Mouse (Mus musculus): ENCODE results near the gene Gpr137. TPM values are rescaled to one million over a fixed set of nuclear protein-coding genes. Genes with fewer than 3 reads are reported as not detected.
A peak's percentile ranks its signal among the peaks of the same experiment; 100 is the strongest.
"Not testable (repeated sequence)": the region's sequence is repeated elsewhere in the genome, so short reads cannot be mapped to it uniquely, and the experiment has no call there.

Gpr137 gene
- polyA plus RNA-seq (2015; fragmentation: Nextera tagmentation; extraction: Ambion mirVana) = 20.4 and 25.5 TPM in 2 replicates

DNA sequence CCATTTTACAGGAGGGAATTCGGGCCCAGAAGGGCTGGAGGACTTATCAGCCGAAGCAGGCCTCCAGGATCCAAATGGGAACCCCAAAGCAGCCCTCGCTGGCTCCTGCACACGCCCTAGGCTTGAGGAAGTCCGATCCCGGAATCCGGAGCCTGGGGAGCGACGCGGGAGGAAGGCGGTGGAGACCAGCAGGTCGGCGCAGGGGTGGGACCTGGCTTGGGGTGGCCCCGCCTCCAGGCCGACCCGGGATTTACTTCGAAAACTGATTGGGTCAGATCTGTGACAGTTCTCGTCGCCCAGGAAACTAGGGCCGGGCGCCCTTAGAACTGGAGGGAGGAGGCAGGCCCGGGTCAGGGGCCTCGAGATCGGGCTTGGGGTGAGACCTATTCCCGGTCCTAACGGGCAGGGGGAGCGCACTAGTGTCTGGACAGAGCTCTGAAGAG is at the start of gene Gpr137:
Gene Gpr137 (minus strand): TSS at position 232 of the 443 bp plus-strand sequence.
- Histone ChIP-seq H3K27me3 (replicated peaks) (no peaks in the 10 kb centered on the region), H3K9ac (peak within 1 kb of the TSS; percentile 90), H3K27ac (peak within 1 kb of the TSS; percentile 96), H3K36me3 (no peaks in the 10 kb centered on the region), H3K4me1 (replicated peaks) (peaks cover 26% of the 10 kb centered on the region), H3K4me3 (replicated peaks) (peak within 1 kb of the TSS; percentile 78), H3K9me3 (no peaks in the 10 kb centered on the region), H3K4me2 (replicated peaks) (peak within 1 kb of the TSS; percentile 95)
- 0% methylated on average over 27 of the region's 27 CpGs for WGBS
- ATAC-seq = peak; percentile 93

- WGBS = 92% methylated on average over 6 of the region's 6 CpGs
- not testable (repeated sequence) for H3K27ac ChIP-seq; H3K4me3 ChIP-seq (replicated peaks); H3K4me2 ChIP-seq (replicated peaks); H3K9ac ChIP-seq; H3K36me3 ChIP-seq; ATAC-seq; H3K9me3 ChIP-seq; H3K27me3 ChIP-seq (replicated peaks)
- H3K4me1 ChIP-seq (replicated peaks) = peaks cover 34% of the 10 kb centered on the region
Observed at GRCm38 (mm10) chr19:6991166-6991565, 48.9 kb upstream of the Gpr137 start.

DNA sequence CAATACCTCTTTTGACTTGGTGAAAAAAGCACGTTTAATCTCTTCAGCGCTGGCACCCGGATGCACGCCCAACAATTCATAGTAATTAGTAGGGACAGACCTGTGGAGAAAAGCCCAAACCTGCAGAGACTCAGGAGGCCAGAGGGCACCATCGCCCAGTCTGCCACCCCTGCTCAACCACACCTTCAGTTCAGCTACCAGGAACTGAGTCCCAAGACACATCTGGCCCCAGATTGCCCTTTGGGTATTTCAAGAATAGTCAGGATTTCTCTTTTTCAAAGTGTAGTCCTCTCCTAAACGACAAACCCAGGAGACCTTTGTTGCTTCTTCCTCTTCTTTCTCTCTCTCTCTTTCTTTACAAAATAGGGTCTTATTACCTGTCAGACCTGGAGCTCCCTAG is 48.4 kb upstream of the Gpr137 start:
- H3K9ac ChIP-seq = no peak overlapping the region
- 91% methylated on average over 6 of the region's 6 CpGs for WGBS
- no peak overlapping the region for H3K4me2 ChIP-seq (replicated peaks)
- no peaks in the 10 kb centered on the region for H3K36me3 ChIP-seq
- no peaks in the 10 kb centered on the region for H3K27me3 ChIP-seq (replicated peaks)
- no peak overlapping the region for H3K4me3 ChIP-seq (replicated peaks)
- no peak overlapping the region for H3K27ac ChIP-seq
- ATAC-seq = no peak
- H3K4me1 ChIP-seq (replicated peaks) = peaks cover 39% of the 10 kb centered on the region
- no peaks in the 10 kb centered on the region for H3K9me3 ChIP-seq

- no peaks in the 10 kb centered on the region for H3K9me3 ChIP-seq
- no peaks in the 10 kb centered on the region for H3K27me3 ChIP-seq (replicated peaks)
- H3K4me1 ChIP-seq (replicated peaks) = peaks cover 32% of the 10 kb centered on the region
- no peak overlapping the region for H3K9ac ChIP-seq
- H3K4me2 ChIP-seq (replicated peaks) = 0 out of 2 replicates have a peak overlapping the region, but pooled peaks have one; percentile 9
- H3K4me3 ChIP-seq (replicated peaks) = no peak overlapping the region
- 86% methylated on average over 8 of the region's 8 CpGs for WGBS
- no peak for ATAC-seq
- no peak overlapping the region for H3K27ac ChIP-seq
- peaks cover 9% of the 10 kb centered on the region for H3K36me3 ChIP-seq
Observed at GRCm38 (mm10) chr19:6989251-6989650, 47.0 kb upstream of the Gpr137 start.

- no peak; the same call in 1 of the 2 replicates for ATAC-seq
- H3K4me2 ChIP-seq (replicated peaks) = peak overlapping the region; percentile 87
- H3K27ac ChIP-seq = peak overlapping the region; percentile 92
- peak overlapping the region; percentile 94 for H3K4me3 ChIP-seq (replicated peaks)
- peak overlapping the region; percentile 91 for H3K9ac ChIP-seq
- no peaks in the 10 kb centered on the region for H3K9me3 ChIP-seq
- peaks cover 9% of the 10 kb centered on the region for H3K36me3 ChIP-seq
- no peaks in the 10 kb centered on the region for H3K27me3 ChIP-seq (replicated peaks)
- peaks cover 25% of the 10 kb centered on the region for H3K4me1 ChIP-seq (replicated peaks)
- 5% methylated on average over 8 of the region's 8 CpGs for WGBS
Observed at GRCm38 (mm10) chr19:6987904-6988285, 45.6 kb upstream of the Gpr137 start.

GRCm38 (mm10) chr19:6987061-6987903 is 45.0 kb upstream of the Gpr137 start, which contains the start of gene Vegfb:
Gene Vegfb (minus strand): TSS chr19:6987651.
- Histone ChIP-seq H3K9ac (peak within 1 kb of the TSS; percentile 91), H3K9me3 (no peaks in the 10 kb centered on the region), H3K4me2 (replicated peaks) (peak within 1 kb of the TSS; percentile 87), H3K27ac (peak within 1 kb of the TSS; percentile 92), H3K36me3 (peaks cover 14% of the 10 kb centered on the region), H3K4me3 (replicated peaks) (peak within 1 kb of the TSS; percentile 94), H3K4me1 (replicated peaks) (peaks cover 23% of the 10 kb centered on the region), H3K27me3 (replicated peaks) (no peaks in the 10 kb centered on the region)
- WGBS = under 1% methylated on average over 78 of the region's 85 CpGs
- peak; percentile 73 for ATAC-seq

DNA sequence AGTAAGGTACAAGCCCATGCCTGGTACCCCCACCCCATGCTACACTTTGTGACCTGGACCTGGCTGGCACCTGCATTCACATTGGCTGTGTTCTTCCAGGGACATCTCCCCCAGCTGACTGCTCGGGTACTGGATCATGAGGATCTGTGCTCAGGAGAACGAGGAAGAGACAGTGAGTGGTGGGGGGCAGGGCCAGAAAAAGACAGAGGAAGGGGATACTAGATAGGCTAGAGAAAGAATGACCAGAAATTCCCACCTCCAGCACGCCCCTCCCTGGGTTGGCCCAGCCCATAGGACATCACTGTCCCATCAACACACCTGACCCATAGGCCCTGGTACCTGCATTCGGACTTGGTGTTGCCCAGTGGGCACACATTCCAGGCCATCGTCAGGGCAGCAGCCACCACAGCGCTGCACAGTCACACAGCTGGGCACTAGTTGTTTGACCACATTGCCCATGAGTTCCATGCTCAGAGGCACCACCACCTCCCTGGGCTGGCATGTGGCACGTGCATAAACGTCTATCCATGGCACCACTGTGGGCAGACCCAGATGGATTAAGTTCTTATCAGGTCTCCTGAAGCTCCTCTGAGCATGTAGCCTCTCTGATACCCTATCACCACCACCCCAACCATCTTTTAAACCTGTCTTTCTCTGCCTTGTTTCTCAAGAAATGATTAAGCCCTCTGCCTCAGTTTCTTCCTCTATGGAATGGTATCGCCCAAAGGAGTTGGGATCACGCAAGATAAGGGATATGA is 43.9 kb upstream of the Gpr137 start:
- no peak for ATAC-seq
- H3K27me3 ChIP-seq (replicated peaks) = no peaks in the 10 kb centered on the region
- 75% methylated on average over 10 of the region's 10 CpGs for WGBS
- 0 out of 2 replicates have a peak overlapping the region, but pooled peaks have one; percentile 92 for H3K27ac ChIP-seq
- peak overlapping the region; percentile 94 for H3K4me3 ChIP-seq (replicated peaks)
- H3K4me2 ChIP-seq (replicated peaks) = peak overlapping the region; percentile 87
- H3K36me3 ChIP-seq = peaks cover 17% of the 10 kb centered on the region
- no peaks in the 10 kb centered on the region for H3K9me3 ChIP-seq
- peak overlapping the region; percentile 91 for H3K9ac ChIP-seq
- peaks cover 23% of the 10 kb centered on the region for H3K4me1 ChIP-seq (replicated peaks)

DNA sequence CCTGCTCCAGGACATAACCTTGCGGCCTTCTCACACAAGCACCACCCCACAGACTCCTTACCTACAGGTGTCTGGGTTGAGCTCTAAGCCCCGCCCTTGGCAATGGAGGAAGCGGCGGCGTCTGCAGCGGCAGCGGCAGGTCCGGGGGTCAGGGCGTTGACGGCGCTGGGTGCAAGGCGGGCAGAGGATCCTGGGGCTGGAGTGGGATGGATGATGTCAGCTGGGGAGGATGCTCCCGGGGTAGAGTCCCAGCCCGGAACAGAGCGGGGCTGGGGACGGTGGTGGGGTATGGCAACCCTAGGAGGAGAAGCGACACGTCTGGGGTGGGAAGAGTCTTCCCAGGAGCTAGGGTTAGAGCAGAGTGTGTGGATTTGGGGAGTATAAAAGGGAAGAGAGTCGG is 43.0 kb upstream of the Gpr137 start:
- Histone ChIP-seq H3K4me3 (replicated peaks) (no peak overlapping the region; the same call in 1 of the 2 replicates), H3K4me1 (replicated peaks) (peaks cover 23% of the 10 kb centered on the region), H3K9ac (no peak overlapping the region), H3K36me3 (peaks cover 17% of the 10 kb centered on the region), H3K4me2 (replicated peaks) (0 out of 2 replicates have a peak overlapping the region, but pooled peaks have one; percentile 14), H3K9me3 (no peaks in the 10 kb centered on the region), H3K27ac (no peak overlapping the region), H3K27me3 (replicated peaks) (no peaks in the 10 kb centered on the region)
- WGBS = 82% methylated on average over 19 of the region's 19 CpGs
- ATAC-seq = no peak

DNA sequence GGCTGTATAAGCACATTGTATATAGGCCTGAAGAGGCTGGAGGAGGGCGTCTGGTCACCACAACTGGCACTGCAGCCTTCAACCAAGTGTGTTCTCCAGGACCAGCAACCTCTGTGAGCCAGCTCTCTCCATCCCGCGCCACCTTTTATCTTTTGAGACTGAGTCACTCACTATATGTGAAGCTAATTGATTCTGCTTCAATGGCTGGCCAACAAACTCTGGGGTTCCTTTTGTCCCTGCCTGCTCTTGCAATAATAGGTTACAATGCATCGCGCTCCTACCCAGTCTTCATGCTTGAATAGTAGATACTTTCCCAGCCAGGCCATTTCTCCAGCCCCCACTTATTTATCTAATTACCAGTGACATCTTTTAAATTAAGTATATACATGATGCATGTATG is 41.3 kb upstream of the Gpr137 start:
- no peak for ATAC-seq
- H3K4me1 ChIP-seq (replicated peaks) = peaks cover 31% of the 10 kb centered on the region
- H3K4me2 ChIP-seq (replicated peaks) = no peak overlapping the region
- no peak overlapping the region for H3K27ac ChIP-seq
- no peaks in the 10 kb centered on the region for H3K9me3 ChIP-seq
- no peak overlapping the region for H3K4me3 ChIP-seq (replicated peaks)
- H3K36me3 ChIP-seq = peaks cover 17% of the 10 kb centered on the region
- 93% methylated on average over 5 of the region's 5 CpGs for WGBS
- no peak overlapping the region for H3K9ac ChIP-seq
- no peaks in the 10 kb centered on the region for H3K27me3 ChIP-seq (replicated peaks)

- Histone ChIP-seq H3K27ac (no peak overlapping the region), H3K4me1 (replicated peaks) (peaks cover 42% of the 10 kb centered on the region), H3K4me2 (replicated peaks) (peak overlapping the region; percentile 87), H3K27me3 (replicated peaks) (no peaks in the 10 kb centered on the region), H3K9me3 (no peaks in the 10 kb centered on the region), H3K9ac (no peak overlapping the region), H3K4me3 (replicated peaks) (no peak overlapping the region), H3K36me3 (peaks cover 28% of the 10 kb centered on the region)
- WGBS = 86% methylated on average over 4 of the region's 4 CpGs
- ATAC-seq = no peak
Observed at GRCm38 (mm10) chr19:6981465-6981864, 39.2 kb upstream of the Gpr137 start.

DNA sequence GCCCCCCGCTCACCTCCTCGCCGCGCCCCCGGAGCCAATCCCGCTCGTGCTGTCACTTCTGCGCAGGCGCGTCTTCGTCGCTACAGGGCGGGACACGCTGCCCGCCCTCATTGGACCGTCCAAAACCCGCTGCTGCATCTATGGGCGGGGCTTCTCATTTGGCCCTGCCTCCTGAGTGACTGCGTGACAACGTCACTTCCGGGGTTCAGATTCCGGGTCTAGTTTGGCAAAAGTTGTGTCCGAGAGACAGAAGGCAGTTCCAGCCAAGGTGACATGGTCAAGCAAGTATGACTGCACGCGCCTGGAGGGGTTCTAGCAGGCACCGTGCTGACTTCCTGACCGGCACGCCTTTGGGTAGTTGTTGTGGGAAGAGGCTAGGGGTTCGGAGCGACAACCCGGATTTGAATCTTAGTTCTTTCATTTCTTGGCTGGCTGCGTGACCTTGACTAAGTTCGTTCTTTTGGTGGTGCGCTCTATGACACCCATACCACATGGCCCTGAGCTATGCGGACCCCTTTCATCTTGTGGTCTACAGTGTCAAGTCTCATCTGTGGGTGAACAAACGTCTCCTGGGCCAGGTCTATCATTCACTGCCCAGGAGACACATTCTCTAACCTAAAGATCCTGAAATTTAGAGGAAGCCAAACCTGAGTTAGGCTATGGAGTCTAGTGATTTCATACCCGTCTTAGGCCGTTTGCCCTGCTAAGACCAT is 38.3 kb upstream of the Gpr137 start, which contains the start of gene Fkbp2:
Gene Fkbp2 (minus strand): TSS at position 121 of the 713 bp plus-strand sequence.
- WGBS = under 1% methylated on average over 38 of the region's 38 CpGs
- Histone ChIP-seq H3K9ac (peak within 1 kb of the TSS; percentile 89), H3K27me3 (replicated peaks) (no peaks in the 10 kb centered on the region), H3K4me3 (replicated peaks) (peak within 1 kb of the TSS; percentile 77), H3K4me2 (replicated peaks) (peak within 1 kb of the TSS; percentile 87), H3K27ac (peak within 1 kb of the TSS; percentile 90), H3K4me1 (replicated peaks) (peaks cover 38% of the 10 kb centered on the region), H3K36me3 (peaks cover 27% of the 10 kb centered on the region), H3K9me3 (no peaks in the 10 kb centered on the region)
- ATAC-seq = peak; percentile 89
